Mouse (Mus musculus) WW6 (cell line): Measurements from ENCODE around the gene Spsb1.

ENCODE experiments used
- DNase-seq: peaks from one replicate; pipeline ENCODE4 v3.0.0-alpha.2; 2013; ENCODE audit warnings: low read depth, low spot score

Spsb1 gene

DNA sequence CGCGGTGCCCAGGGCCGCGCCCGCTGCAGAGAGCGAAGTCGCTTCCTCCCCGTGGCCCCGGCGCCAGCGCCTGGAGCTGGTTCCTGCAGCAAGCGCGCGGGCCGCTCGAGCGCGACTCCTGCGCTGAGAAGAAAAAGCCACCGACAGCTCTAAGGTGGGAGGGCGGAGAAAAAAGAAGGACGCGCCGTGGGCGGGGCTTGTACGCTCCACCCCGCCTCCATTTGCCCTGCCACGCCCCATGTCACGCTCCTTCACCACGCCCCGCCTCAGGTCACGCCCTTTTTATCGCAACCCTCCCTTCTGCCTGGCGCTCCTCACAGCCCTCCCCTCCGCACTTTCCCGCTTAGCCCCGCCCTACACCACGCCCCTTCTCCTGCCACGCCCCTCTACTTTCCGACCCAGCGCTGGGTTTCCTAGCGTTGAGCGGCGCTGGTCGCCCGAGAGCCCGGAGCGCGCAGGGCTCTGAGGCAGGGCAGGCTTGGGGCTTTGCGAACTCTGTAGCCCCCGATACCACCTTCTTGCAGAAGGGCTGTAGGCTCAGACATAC lies at the start of gene Spsb1:
TSS of gene Spsb1 (minus strand) at position 151 of the 547 bp plus-strand sequence.
- peak; percentile 91 for DNase-seq

DNA sequence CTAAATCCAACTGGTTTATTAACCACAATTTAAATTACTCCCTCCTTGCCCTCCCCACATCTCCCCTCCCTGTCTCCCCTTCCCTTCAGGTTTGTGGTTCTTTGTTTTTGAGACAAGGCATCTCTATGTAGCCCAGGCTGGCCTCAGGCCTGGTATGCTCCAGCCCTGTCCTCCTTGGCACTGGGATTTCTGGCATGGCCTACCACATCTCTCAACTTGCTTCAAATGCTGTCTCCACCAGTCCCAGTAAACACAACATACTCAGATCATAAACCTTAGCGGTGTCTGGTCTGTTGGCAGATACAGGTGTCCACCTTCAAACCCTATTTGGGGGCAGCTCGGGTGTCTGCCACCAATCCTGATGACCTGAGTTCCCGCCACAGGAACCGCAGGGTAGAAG lies 48.8 kb upstream of the Spsb1 start:
- DNase-seq = no peak

DNA sequence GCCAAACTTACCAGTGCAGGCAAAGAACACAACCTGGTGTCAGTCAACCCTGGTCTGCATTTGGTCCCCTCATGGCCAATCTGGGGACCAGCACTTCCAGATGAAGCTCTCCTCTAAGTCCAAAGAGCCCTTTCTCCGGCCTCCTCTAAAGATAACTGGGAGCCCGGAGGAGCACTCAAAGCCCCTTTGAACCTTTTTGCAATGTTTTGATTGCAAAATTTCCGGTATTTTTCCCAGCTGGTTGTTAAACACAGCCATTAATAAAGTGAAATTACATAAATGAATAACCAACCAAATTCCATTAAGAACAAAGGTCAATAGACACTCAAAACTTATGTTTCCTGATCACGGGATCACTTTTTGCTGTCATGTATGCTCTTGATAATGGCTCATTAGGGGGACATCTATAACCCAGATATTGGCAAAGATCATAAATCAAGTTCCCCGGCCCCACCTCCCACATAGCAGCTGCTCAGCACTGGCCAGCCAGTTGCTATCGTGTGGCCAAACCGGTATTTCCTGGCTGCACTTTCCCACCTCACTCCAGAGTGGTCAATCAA lies 48.3 kb upstream of the Spsb1 start:
- no peak for DNase-seq

DNA sequence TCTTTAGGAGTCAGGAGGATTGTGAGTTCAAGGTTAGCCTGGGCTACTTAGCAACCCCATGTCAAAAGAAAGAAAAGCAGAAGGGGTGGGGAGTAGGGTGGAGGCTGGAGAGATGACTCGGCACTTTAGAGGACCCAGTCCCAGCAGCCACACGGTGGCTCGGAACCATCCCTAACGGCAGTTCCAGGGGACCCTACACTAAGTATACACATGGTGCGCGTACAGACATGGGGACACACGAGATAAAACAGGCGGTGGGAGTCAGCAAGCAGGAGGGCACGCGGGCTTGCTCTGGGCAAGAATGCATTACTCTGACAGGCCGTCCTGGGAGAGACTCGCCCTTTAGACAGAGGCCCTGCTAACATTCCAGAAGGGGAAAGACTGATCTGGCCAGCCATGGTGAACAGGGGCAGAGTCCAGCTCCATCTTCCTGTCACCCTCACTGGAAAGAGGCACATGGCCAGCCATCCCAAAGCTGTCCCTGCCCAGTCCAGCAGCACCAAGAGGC lies 47.2 kb upstream of the Spsb1 start:
- DNase-seq = no peak

DNA sequence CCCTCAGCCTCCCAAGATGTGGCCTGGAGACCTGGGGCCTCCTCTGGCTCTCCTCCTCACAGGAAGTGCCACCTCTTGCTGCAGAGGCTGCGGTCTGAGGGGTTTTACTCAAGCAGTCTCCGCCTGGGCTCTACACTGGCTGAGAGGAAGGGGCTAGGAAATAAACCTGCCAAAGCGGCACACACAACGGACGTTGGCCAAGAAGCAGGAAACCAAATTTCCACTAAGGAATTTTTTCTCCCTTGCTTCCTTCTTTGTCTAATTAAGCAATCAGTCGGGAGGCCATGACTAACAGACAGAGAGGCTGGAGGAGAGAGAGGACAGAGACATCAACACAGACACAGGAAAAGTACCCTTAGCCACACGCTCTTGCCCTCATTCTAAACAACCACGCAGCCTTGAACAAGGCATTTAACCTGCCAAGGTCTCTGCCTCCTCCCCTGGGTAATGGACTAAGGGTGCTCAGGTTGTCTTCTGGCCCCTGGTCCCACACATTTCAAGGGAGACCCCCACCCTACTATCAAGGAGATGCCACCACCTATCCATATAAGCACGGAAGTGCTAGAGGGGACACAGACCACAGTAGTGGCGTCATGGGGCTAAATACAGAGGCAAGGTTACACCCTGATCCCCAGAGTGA lies 46.5 kb upstream of the Spsb1 start:
- no peak for DNase-seq

DNA sequence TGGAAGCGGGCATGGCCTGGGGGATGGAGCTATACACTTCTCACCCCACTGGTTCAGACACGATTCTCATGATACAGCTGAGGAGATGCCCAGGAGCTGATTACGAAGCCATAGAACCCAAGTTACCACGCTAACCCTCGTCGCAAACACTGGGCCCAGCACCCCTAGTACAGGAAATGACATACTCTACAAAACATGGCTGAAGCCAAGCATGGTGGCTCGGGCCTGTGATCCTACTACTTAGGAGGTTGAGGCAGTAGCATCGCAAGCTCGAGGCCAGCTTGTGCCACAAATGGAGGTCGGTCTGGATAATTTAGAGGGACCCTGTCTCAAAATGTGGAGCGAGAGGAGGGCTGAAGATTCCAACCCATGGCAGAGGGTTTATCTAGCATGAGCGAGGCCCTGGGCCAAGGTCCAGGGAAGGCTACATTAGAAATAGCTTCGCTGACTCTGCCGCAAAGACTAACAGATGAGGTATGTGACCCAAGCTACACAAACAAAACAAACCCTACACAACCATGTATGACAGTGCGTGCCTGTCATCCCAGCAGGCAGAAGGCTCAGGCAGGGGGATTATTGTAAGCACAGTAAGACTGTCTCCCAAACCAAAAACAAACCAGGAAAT lies 45.2 kb upstream of the Spsb1 start:
- no peak for DNase-seq

DNA sequence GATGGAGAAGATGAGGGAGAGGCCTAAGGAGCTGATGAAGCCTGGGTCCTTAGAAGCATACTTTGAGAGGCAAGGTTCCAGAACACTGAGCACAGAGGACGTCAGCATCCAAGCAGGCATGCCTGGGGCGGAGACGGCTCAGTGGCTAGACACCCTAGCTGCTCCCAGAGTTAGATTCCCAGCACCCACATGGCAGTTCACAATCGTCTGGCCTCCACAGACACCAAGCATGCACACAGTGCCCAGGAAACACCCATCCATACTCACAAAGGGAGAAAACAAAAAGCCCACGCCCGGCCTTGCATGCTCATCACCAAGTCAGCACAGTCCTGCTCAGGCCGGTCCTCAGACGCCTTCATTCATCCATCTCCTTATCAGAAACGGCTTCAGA lies 44.7 kb upstream of the Spsb1 start:
- no peak for DNase-seq

DNA sequence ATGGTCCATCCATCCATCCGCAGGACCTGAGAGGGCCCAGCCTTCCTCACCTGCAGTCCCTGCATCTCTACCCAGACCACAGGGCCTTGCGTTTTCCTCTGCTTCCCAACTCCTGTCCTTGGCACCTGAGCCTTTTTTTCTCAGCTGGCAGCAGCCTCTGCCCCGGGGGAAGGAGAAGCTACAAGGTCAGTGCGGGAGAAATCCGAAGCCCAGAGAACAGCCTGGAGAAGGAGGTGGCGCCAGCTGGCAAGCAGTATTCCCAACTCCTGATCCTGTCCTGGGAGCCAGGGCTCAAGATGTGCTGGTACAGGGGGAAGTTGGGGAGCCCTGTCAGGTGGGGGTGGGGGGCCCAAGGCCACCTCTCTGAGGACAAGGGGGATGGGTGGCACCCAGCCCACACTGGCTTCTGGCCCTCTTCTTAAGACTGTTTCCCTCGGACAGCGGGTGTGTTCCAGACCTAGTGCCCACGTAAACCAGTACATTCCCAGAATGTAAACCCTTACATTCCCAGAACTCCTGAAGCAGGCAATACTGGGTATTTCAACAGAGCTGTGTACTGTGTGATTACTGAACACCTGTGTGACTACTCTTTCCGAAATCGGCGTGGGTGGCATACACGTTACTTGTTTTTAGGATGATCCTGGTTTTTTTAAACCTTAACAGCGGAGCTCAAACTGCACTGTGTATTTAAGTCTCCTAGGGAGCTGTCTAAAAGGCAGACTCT lies 44.1 kb upstream of the Spsb1 start:
- no peak for DNase-seq

DNA sequence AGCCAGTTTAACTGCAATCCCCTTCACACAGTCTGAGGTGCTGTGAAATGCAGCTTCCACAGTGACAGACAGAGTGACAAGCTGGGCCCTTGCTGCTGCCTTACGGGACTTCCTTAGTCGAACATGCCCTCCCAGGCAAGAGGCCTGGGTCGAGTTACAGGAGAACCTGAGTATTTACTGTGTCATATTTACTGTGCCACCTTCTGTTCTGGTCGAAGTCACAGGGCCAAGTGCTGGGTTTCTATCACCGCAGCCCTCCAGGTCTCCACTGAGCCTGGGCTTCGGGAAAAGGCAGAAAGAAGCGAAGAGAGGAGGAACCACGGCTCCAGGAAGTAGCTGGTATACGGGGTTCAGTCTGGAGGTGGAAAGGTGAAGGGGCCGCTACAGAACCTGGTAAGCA lies 43.2 kb upstream of the Spsb1 start:
- DNase-seq = no peak

DNA sequence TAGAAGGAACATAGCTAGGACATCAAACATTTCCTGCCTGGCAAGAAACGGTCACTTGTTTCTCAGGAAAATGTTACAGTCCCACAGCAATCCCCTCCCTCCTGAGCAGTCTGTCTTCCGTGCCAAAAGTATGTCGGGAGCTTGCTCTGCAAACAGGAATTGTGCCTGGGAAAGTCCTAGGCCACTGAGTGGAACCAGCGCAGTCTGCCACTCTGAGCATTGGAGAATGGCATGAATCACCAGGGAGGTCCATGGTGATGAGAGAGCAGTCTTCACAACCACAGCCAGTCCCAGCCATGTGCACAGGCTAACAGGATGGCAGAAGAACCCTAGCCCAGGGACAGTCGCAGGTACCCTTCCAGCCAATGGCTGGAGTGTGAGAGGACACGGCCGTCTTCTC lies 41.6 kb upstream of the Spsb1 start:
- DNase-seq = no peak

DNA sequence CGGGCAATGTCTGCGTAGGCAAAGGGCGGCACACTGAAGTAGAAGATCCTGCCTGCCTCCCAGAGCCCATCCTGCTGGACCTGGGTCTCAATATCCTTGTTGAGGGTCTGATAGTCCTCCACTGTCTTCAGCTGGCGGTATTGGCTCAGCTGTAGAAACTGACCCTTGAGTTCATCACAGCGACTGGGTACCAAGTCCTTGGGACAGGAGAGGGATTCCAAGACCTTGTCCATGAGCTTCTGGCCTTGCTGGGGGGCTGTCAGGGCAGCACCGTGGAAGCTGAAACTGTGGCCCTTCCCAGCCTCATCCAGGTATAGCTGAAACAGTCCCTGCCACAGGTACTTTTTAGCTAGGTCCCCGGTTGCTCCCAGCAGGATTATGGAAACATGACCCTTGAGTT lies 41.1 kb upstream of the Spsb1 start:
- DNase-seq = no peak

DNA sequence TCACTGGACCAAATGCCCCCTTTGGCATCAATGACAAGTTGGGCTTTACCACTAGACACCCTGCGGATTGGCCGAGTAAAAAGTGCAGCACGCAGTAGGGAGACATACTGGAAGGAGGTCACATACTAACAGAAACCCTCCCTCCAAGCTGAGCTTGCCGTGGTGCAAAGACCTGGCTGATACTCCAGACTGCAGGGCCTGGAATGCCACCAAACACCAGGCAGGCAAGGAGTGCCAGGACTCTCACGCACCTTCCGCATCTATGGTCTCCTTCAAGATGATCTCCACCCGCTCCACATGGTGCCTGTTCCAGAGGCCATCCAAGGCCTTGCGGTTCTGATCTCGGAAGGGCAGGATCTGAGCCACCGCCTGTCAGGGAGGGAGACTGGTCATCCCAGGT lies 39.4 kb upstream of the Spsb1 start:
- no peak for DNase-seq

DNA sequence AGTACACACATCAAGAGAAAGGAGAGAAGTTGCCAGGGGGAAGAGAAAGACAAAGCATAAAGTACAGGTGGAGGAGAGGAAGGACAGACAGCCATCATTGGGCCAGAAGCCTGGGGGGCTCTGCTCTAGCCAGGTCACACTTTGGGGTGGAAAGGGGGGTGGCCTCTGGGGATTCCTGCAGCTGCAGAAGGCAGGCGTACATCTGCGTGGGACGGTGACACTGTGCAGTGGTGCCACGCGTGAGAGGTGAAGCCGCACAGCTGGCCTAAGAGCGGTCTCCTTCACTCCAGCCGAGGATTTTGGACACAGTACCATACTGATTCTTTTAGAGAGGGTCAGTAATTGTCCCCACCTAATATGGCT lies 37.8 kb upstream of the Spsb1 start:
- no peak for DNase-seq

DNA sequence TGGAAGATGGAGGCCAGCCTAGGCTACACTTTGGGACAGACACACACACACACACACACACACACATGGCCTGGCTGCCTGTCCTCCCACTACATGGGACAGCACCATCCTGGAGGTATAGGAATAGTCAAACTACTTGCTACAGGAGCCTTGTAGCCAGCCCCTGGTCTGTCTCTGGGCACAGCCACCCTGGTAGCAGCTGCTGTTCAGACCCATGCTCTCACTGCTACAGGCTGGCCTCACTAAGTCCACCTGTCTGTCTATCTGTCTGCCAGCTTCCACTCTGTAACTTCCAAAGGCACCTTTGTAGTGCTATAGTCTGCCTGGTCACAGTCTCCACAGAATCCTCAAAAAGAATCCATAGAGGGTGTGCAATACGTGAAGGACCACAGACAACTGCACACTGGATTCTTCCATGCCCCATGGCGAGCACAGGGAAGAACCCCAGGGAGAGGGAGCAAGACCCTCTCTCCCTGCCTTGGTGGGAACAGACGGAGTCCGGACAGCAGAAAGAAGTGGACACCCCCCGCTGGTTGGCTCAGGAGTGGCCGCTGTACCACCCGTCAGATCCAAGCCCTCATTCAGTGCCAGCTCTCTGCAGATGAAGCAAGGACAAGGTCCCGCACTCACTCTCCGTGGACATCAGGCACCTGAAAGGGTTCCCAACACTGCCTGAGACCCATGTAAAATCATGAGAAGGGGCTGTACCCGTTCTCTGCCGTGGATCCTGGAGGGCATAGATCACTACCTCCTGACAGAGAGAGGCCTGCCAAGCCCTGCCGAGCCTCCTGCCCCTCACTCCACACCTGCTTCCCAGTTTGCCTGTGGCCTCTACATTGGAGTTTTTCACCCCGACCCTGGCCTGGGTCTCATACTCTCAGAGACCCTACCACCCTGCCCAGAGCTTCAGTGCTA lies 37.2 kb upstream of the Spsb1 start:
- no peak for DNase-seq

DNA sequence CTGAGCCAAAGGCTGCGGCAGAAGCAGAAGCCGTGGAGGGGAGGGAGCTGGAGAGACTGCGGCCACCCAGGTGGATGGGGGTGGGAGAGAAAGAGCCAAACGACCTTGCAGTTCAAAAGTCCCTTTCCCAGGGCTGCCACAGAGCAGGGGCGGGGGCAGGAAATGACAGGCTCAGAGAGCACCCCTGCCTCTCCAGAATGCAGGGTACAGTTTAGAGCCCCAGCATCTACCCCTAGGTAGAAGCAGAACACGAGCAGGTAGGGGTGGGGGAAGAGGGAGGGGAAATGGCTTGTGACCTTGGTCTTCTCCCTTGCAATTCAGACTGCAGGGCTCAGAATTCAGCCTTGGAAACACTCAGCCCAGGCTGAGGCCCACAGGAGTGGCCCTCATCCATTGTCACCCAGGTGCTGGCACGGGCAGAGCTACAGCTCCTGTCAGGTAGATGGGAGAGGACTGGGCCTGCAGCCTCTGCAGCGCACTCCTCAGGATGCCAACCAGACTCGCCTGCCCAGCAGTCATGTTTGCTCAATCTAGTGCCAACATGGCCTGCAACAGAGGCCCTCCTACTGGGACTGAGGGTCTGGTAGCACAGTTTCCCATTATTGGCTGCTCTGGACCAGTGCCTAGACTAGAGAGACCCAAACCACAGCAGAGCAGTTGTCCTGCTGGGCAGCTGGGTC lies 36.3 kb upstream of the Spsb1 start:
- DNase-seq = no peak

DNA sequence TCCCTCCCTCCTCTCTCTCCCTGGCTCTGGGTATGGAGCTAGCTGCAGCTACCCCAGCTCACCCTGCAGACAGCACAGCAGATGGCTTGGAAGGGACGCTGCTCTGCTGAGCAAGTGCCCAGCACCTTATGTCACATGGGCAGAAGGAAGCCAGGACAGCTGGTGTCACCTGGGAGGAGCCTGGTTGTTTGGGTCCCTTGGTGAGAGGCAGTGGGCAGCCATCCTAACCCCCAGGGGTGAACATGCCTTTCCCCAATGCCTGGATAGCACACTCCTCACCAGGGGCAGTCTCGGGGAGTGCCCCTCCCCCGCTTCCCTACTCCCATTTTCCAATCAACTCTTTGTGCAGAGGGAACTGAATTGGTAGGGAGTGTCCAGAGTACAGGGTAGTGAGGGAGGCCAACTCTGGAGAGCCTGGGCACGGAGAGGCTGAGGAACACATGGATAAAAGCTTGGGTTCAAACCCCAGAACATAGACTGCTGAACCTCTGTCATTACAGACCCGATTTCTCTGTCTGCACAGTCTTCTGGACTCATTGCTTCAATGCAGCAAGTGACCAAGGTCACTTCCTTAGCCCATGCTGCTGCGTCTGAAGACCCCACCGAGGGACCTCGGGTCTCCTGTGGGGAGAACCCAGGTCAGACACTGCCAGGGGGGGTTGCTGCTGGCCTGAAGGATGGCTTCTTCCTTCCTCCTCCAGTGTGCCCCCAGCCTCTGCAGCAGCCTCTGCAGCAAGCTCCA lies 35.5 kb upstream of the Spsb1 start:
- DNase-seq = no peak

DNA sequence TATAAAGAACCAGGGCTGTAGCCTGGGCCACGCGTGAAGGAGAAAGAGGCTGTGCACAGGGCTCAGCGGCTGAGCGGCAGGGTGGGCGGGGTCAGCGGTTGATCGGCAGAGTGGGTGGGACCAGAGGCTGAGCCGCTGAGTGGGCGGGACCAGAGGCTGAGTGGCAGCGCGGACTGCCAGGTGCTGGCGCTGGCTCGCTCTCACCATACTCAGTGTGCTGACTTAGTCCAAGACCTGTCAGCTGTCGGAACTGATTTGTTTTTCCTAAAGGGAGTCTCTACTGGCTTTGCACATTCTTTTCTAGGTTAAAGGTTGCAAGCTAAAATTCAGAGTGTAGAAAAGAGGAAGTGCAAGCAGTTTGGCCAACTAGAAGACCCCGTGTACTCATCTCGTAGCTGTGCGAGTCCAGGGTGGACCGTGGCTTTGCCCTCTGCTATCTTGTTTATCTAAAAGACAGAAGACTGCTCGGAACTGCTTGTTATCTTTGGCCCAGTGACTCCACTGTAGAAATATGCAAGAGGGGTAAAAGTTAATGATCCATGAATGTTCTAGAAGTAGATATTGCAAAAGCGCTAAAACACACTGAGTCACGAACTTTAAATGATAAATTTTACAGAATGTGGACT lies 34.2 kb upstream of the Spsb1 start:
- peak; percentile 47 for DNase-seq

DNA sequence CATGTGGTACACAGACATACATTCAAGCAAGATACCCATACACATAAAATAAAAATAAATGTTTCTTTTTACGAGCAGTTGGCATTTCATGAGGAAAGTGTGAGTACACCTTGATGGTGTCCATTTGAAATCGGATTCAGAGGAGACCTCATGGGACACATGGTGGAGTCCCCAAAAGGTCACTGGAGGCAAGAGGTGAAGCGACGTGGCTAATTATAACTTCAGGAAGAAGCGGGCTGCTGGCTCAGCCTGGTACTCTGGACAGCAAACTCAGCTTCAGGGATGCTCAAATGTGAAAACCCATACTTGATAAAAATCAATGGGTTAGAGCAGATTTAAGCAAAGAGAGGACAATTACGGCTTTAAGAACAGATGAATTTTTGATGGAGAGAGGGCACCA lies 33.5 kb upstream of the Spsb1 start:
- no peak for DNase-seq

DNA sequence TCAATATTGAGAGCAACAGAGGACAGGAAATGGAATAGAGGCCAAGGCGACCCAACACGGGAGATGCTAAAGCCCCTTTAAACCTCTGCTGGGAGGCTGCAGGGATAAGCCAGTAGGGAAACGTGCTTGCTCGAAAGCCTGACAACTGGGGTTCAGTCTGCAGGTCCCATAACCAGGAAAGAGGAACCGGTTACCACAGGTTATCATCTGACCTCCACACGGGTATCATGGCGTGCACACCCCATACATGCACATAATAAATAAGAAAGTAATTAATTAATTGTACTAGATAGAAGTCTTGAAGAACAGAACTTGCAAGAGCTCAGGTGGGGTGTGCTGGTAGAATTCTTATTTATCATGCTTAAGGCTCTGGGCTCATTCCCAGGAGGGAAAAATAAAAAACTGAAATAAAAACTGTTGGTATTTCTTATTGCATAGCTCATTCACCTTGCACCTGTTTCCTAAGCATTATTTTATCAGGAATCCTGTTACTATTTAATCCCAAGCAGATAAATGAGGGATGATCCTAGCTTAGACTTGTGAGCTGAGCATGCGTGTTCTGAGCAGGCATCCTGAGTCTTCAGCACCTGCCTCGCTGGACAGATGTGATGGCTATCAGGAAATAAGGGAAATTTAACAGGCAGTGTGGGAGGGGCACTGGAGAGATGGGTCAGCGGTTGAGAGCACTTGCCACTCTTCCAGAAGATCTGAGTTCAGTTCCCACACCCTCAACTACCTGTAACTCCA lies 32.0 kb upstream of the Spsb1 start:
- no peak for DNase-seq
